Mouse (Mus musculus) R1 (cell line): ENCODE results near the gene Zc3h10.
A peak's percentile ranks its signal among the peaks of the same experiment; 100 is the strongest.
"Not testable (repeated sequence)": the region's sequence is repeated elsewhere in the genome, so short reads cannot be mapped to it uniquely, and the experiment has no call there.

ENCODE experiments used
- DNase-seq: peaks from one replicate; pipeline ENCODE4 v3.0.0-alpha.2; 2018; ENCODE audit warnings: low read depth, low spot score

The Zc3h10 gene

DNA sequence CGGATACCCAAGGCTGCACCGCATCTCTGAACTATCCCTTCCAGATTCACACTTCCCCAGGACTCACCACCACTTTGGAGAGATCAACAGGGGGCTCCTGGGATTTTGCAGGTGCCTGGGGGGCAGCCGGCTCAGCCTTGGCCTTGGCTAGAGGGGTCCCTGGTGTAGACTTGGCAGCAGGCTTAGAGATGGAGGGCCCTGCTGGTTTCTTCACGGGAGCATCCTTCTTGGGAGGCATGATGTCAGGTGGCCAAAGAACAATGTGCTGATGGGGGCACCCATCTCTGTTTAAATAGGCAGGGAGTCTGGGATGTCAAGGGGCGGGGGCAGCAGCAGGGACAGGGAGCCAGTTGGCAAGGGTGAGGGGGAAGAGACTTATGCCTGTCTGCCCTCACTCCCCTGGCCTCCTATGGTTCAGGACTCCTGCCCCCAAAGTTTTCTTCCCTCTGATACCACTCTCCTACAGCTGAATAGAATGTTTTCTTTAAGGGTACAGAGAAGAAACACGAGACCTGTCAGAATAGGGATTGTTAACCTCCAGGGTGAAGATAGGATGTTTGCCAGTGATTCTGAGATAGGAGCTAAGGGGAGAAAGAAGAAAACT, 50.3 kb downstream of the Zc3h10 start:
- DNase-seq: no peak

DNA sequence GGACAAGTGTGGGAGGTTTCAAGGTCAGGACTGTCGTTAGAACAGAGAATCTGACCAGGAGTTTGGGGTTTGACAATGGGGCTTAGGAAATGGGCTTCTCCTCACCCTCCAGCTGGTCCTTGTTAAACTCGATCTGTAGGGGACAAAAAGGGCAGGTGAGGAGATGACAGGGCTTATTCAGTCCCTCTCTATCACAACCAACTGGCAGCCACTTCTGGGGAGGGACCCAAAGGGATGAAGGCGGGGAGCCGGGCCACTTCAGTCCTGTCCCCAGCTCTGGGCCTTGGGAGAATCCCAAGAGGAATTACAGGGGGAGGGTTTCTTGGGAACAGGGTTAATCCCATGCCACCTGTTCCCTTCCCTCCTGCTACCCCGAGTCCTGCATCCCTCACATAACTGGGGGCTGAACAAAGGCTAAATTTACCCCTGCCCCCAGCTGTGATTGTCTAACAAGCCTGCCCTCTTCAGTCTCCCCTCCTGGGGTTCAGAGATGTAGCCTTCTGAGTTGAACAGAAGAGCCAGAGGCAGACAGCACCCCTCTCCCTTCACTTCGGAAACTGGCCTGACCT, 51.0 kb downstream of the Zc3h10 start:
- DNase-seq: no peak

DNA sequence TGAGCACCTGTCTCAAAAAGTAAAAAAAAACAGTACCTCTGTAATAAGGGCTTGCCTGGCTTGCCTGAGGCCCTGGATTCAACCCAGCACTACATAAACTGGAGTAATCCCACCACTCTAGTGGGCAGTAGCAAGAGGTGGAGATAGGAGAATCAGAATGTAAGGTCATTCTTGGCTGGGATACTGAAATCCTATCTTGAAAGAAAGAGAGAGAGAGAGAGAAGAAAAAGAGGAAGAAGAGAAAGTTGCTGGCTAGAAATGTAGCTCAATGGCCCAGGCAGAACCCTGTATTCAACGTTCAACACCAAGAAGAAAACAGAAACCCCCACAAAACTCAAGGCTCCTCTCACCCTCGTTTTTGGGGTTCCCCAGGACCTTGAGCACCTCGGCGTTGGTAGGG, 51.7 kb downstream of the Zc3h10 start:
- DNase-seq: no peak

DNA sequence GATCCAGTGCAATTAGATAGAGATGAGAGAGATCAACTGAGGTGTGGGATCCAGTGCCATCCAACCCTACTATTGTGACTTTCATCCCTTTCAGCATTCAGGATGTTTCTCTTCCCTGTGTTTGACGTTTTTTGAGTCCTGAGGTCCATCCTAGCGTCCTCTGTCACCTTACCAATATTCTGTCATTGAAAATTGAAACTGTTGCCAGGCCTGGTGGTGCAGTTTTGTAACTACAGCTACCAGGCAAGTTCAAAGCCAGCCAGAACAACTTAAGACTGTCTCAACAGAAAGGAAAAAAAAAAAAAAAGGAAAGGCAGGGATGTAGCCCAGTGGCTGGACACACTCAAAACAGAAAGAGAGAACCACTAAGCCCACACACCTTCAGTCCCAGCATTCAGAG, 52.3 kb downstream of the Zc3h10 start:
- no peak for DNase-seq

DNA sequence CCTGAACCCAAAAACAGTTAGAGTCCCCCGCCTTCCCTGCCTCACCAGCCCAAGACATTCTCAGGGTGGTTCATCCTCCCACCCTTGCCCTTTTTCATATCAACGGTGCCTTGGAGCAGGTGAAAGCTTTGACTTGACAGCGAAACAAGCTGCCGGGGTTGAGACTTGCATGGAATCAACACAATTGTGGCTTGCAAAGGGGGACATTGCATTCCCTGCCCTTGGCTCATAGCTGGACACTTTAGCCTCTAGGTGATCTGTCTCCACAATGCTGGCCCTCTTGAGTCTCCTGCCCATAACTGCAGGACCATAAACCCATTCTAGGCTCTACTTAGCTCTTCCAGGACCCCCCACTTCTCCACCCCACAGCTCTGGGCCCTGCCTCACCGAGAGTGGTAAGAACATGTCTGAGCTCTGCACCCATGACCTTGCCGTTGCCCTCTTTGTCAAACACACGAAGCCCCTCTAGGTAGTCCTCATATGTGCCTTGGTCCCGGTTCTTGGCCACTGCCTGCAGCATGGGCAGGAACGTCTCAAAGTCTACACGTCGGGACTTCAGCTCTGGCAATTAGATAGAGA, 52.8 kb downstream of the Zc3h10 start:
- DNase-seq: no peak

DNA sequence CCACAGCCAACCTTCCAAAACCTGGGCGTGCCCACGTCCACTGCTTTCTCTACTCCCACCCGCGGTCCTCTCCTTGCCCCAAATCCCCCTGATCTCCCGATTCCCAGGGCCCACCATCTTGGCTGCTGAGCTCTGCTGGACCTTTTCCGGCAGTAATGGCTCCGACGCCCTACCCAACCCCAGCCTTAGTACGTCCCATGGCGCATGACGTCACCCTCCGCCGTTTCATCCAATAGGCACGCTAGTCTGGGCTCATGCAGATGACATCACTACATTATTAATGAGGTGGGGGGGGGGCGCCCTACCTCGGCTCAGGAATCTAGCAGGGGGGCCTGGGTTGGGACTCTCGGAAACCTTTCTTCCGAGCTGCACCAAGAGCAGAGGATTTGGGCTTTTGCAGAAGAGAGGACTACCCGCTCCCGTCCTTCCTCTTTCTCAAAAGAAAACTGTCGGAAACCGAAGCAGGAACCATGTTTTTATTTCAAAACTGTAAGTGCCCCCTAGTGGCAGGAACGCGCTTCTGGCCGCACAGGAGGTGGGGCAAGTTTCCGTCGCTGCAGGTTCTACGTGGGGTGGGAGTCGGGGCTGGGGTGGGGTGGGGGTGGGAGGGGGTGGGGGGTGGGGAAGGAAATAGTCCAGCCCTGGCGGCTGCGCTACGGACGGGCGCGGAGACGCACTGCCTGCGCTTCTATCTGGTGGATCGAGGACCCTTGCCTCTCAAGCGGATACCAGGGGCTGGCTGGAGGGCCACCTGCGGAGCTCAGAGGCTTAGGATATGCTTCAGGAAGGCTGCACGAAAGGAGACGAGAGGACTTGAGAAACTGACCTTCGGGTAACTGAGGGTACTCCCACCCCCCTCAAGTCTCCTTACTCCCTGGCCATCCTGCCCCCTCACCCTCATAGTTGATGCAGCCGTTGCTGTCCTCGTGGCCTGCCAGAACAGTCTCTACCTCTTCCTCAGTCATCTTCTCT, 53.6 kb downstream of the Zc3h10 start, which contains the start of gene Myl6:
Gene Myl6 (minus strand): TSS at position 451 of the 972 bp plus-strand sequence.
- DNase-seq: peak; percentile 99

DNA sequence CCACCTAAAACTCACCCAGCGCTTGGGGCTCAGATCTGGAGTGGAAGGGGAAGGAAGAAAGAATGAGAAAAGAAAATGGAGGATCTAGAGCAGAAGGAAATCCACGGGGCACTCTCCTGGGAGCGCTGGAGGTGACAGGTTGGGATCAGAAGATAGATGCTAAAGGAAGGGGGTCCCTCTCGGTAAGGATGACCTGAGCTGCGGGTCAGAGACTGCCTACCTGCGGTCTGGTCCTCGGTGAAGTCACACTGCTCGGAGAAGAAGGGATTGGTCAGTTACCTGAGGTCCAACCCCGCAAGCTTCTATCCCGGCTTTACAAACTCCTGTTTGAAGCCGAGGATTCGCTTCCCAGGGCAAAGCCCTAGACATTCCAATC, 54.3 kb downstream of the Zc3h10 start:
- no peak for DNase-seq

DNA sequence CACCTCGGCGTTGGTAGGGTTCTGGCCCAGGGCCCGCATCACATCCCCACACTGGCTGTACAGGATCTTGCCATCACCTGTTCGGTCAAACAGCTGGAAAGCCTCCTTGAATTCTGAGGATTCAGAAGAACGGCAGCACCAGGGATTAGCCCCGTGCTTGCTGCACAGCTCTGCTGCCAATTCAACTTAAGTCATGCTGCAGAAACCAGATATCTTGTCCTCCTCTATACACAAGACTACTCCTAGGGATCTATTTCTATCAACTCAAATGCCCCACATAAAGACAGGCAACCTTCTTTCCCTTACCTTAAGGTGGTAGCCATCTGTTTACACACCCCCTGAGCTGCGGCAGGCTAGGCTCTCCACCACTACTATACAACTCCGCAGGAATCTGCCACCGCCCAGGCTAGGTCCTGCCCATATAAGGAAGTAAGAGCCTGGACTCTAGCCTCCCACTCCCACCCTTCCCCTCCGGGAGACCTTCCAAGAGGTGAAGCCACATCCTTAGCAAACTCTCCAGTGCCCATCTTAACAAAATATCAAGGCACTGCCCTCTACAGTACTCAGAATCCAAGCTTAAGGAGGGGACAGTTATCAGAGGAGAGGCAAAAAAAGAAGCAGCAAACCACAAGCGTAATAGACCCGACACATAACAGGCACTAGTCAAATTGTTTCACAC, 54.8 kb downstream of the Zc3h10 start:
- peak; percentile 94 for DNase-seq

DNA sequence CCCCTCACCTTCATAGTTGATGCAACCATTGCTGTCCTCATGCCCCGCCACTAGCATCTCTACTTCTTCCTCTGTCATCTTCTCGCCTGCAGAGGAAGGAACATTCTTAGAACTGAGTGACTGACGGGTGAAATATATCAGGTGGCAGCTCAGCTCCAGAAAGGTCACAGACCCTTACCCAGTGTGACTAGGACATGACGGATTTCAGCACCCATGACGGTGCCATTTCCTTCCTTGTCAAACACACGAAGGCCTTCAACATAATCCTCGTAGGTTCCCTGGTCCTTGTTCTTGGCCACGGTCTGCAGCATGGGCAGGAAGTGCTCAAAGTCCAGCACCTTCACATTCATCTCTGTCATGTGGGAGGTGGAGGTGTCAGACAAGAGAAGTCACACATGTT, 55.5 kb downstream of the Zc3h10 start:
- DNase-seq: not testable (repeated sequence)
